Mouse (Mus musculus) splenic B cell, adult 2 months (primary cell): Measurements from ENCODE around the gene Nudcd2.
"Not testable (repeated sequence)": the region's sequence is repeated elsewhere in the genome, so short reads cannot be mapped to it uniquely, and the experiment has no call there.

Source experiments
- DNase-seq: peaks from one replicate; pipeline ENCODE4 v3.0.0-alpha.2; 2011; ENCODE audit warnings: low read depth, low spot score
- H3K27me3 ChIP-seq: 2 replicates; pipeline ENCODE4 v1.6.1; 2012; ENCODE audit warnings: mild to moderate bottlenecking, low read length, moderate library complexity, mixed read lengths; ENCODE audit not compliant: control insufficient read depth, poor library complexity, insufficient read depth, severe bottlenecking
- H3K36me3 ChIP-seq: 2 replicates; pipeline ENCODE4 v1.6.1; 2012; ENCODE audit warnings: mild to moderate bottlenecking, low read length, moderate library complexity, mixed read lengths; ENCODE audit not compliant: control insufficient read depth, poor library complexity, insufficient read depth, severe bottlenecking

Nudcd2 gene

GRCm38 (mm10) chr11:40733339-40734174, at the start of gene Nudcd2, which contains the start of gene Hmmr:
Gene Nudcd2 (plus strand): TSS chr11:40733667.
Gene Hmmr (minus strand): TSS chr11:40733422.
- Histone ChIP-seq H3K36me3 (peaks cover 1% of the 10 kb centered on the region; the same call in 1 of the 2 replicates), H3K27me3 (no peaks in the 10 kb centered on the region)
- DNase-seq: peak; percentile 98

DNA sequence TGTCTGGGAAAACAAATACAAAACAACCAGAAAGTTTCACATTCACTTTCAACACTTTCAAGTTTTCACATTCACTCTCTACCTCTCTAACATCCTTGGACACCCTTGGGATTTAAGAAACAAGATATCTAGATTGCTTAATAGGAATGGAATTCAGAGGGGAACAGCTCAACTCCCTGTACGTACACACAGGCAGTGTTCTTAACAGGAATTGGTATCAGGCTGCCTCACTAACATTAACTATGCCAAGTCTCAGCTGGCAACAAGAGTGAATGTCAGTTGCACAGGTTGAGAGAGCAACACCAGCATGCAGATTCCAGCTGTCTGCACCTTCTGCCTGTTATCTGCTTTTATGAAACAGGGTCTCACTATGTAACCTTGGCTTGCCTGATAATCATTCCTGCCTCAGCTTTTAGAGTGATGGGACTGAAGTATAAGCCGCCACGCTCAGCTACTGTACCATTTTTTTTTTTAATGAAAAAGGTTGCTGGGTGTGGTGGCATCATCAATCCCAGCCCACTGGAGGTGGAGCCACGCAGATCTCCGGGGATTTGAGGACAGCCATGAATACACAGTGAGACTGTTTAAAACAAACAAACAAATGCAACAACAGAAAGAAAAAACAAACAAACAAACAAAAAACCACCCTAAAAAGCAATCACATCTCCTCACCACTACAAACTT, 42.9 kb upstream of the Nudcd2 start:
- Histone ChIP-seq H3K27me3 (no peaks in the 10 kb centered on the region; the same call in 1 of the 2 replicates), H3K36me3 (0 out of 2 replicates have a peak, but pooled peaks cover 2% of the 10 kb centered on the region)
- DNase-seq: no peak

GRCm38 (mm10) chr11:40692101-40692509, 41.4 kb upstream of the Nudcd2 start:
- no peak for DNase-seq
- 0 out of 2 replicates have a peak, but pooled peaks cover 2% of the 10 kb centered on the region for H3K36me3 ChIP-seq
- no peaks in the 10 kb centered on the region; the same call in 1 of the 2 replicates for H3K27me3 ChIP-seq

- Histone ChIP-seq H3K36me3 (0 out of 2 replicates have a peak, but pooled peaks cover 2% of the 10 kb centered on the region), H3K27me3 (no peaks in the 10 kb centered on the region; the same call in 1 of the 2 replicates)
- peak; percentile 93 for DNase-seq
Measured at GRCm38 (mm10) chr11:40692511-40693365, 40.7 kb upstream of the Nudcd2 start.

DNA sequence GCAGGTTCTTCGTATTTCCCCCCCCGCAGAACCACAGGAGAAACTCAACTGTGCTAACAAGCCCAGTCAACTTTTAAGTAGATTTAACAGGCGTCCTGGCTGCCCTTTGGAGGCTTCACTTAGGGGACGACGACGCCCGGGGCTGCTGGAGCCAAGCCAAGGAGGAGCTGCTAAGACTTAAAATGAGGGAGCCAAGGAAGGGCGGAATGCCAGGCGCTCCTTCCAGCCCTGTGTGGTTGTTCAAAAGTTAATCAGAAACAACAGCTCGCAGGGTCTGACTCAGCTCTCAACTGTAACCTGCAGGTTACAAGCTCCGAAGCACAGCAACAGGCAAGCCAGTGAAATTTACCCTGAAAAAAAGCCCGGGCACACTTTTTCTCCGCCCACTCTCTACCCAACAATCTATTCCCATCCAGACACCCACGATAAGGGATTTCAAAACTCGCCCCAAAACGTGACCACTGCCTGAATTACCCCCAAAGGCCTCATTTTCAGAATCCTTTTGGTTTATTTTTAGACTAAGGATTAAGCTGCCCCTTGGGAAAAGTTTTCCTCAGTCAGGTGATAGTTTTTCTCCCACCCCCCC, 40.0 kb upstream of the Nudcd2 start:
- Histone ChIP-seq H3K27me3 (no peaks in the 10 kb centered on the region; the same call in 1 of the 2 replicates), H3K36me3 (no peaks in the 10 kb centered on the region)
- DNase-seq: peak; percentile 30

GRCm38 (mm10) chr11:40694311-40695087, 39.0 kb upstream of the Nudcd2 start:
- peak; percentile 76 for DNase-seq
- H3K36me3 ChIP-seq: no peaks in the 10 kb centered on the region

GRCm38 (mm10) chr11:40695103-40695502, 38.4 kb upstream of the Nudcd2 start, which contains the start of gene Mat2b:
Gene Mat2b (minus strand): TSS chr11:40695203.
- Histone ChIP-seq H3K27me3 (no peaks in the 10 kb centered on the region; the same call in 1 of the 2 replicates), H3K36me3 (no peaks in the 10 kb centered on the region)
- no peak for DNase-seq

More at GRCm38 (mm10) chr11:40694311-40695087, 39.0 kb upstream of the Nudcd2 start:
- H3K27me3 ChIP-seq: no peaks in the 10 kb centered on the region; the same call in 1 of the 2 replicates

GRCm38 (mm10) chr11:40709899-40710298, 23.6 kb upstream of the Nudcd2 start:
- not testable (repeated sequence) for H3K36me3 ChIP-seq, H3K27me3 ChIP-seq, DNase-seq

DNA sequence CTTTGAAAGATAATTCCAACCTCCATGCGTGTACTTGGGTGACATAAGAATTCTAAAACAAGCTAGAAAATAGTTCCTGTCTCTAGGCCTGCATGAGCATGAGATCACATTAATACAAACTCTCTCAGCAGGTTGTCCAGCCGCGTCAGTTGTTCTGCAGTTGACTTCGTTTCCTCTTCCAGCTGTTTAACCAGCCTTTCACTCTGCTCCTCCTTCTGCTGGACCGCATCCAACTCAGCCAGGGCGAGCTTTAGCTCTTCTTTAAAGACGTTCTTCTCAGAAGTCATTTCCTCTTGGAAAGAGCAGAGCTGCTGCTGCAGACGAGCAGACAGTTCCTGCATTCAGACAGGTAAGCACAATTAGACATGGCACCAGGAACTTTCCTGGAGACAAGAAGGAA, 19.6 kb upstream of the Nudcd2 start:
- Histone ChIP-seq H3K36me3 (no peaks in the 10 kb centered on the region), H3K27me3 (no peaks in the 10 kb centered on the region)
- DNase-seq: no peak

- DNase-seq: peak; percentile 22
- H3K27me3 ChIP-seq: no peaks in the 10 kb centered on the region
- no peaks in the 10 kb centered on the region for H3K36me3 ChIP-seq
Measured at GRCm38 (mm10) chr11:40715524-40715923, 17.9 kb upstream of the Nudcd2 start.

GRCm38 (mm10) chr11:40718324-40718723, 15.1 kb upstream of the Nudcd2 start:
- Histone ChIP-seq H3K27me3 (no peaks in the 10 kb centered on the region), H3K36me3 (no peaks in the 10 kb centered on the region)
- peak; percentile 31 for DNase-seq

DNA sequence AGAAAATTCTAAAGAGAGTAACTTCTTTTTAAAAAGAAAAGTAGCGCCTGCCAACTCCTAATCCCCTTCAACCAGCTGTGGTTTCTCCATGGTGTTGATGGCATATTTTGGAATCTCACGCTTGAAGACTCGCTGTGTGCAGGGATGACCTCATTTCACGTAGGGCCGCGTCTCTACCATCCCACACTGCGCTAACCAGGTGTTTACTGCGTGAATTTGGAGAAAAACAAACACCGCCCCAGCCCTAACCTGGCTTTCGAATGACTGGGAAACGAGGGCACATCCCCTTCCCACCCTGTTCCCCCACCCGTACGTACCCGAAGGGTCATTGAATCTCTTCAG, 499 bp upstream of the Nudcd2 start:
- no peaks in the 10 kb centered on the region for H3K36me3 ChIP-seq
- no peak for DNase-seq
- no peaks in the 10 kb centered on the region for H3K27me3 ChIP-seq

DNA sequence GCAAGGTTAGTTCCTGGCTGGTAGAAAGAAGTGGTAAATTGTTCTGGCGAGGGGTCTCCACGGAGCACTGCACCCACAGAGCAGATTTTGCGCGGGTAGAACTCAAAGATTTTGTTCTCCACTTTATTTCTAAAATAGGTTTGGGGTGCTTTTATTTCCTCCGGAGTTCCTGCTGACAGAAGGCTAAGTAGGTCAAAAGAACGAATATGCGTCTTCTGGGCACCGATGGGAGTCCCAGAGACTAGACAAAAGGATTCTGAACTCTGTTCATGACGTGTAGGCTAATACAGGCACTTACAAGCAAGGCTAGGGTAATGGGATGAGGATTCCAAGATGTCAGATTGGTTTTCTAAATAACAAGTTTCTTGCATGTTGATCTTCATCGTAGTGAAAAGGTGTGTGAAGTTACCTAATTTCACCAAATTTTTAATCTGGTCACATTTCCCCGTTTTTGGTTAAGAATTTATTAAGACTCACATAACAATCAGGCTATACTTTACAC, 835 bp downstream of the Nudcd2 start:
- H3K36me3 ChIP-seq: peaks cover 5% of the 10 kb centered on the region; the same call in 1 of the 2 replicates
- no peak for DNase-seq
- no peaks in the 10 kb centered on the region for H3K27me3 ChIP-seq
